Mouse (Mus musculus) lung, embryonic 16.5 days (tissue): ENCODE data around the gene Clec1a. TPM values are rescaled to one million over a fixed set of nuclear protein-coding genes. Genes with fewer than 3 reads are reported as not detected.
"Not testable (repeated sequence)": the region's sequence is repeated elsewhere in the genome, so short reads cannot be mapped to it uniquely, and the experiment has no call there.

Experiments
- ATAC-seq: fragments of 200-750 bp; cut with Nextera tagmentation; 2 replicates; pipeline ENCODE4 v1.8.0; 2017; ENCODE audit warnings: low read depth, mild to moderate bottlenecking, moderate library complexity
- H3K27ac ChIP-seq: fragments of 300-500 bp; sonication (generic); 2 replicates; pipeline ENCODE4 v1.5.1; 2014; ENCODE audit warnings: mild to moderate bottlenecking, control low read depth, low read length
- H3K27me3 ChIP-seq: fragments of 300-500 bp; sonication (generic); 2 replicates; pipeline ENCODE4 v1.6.1; 2014; ENCODE audit warnings: low read depth, low read length, mixed read lengths; ENCODE audit not compliant: control insufficient read depth, insufficient read depth
- H3K36me3 ChIP-seq: fragments of 300-500 bp; sonication (generic); 2 replicates; pipeline ENCODE4 v1.6.1; 2014; ENCODE audit warnings: low read length; ENCODE audit not compliant: control insufficient read depth, insufficient read depth
- H3K4me1 ChIP-seq: fragments of 300-500 bp; sonication (generic); replicated peaks from 2 replicates; pipeline ENCODE4 v1.6.1; 2014; ENCODE audit warnings: low read length, mixed read lengths; ENCODE audit not compliant: control insufficient read depth, insufficient read depth
- H3K4me2 ChIP-seq: fragments of 300-500 bp; sonication (generic); 2 replicates; pipeline ENCODE4 v1.6.1; 2014; ENCODE audit warnings: low read depth, low read length, control low read depth
- H3K4me3 ChIP-seq: fragments of 300-500 bp; sonication (generic); 2 replicates; pipeline ENCODE4 v1.5.1; 2014; ENCODE audit warnings: mild to moderate bottlenecking, low read length, control low read depth
- H3K9ac ChIP-seq: fragments of 300-500 bp; sonication (generic); 2 replicates; pipeline ENCODE4 v1.6.1; 2014; ENCODE audit warnings: low read length, control low read depth
- H3K9me3 ChIP-seq: fragments of 300-500 bp; sonication (generic); 2 replicates; pipeline ENCODE4 v1.6.1; 2016; ENCODE audit warnings: low read length; ENCODE audit not compliant: control insufficient read depth
- WGBS: fragments of 180-500 bp; shearing (Covaris S2); extraction: QIAGEN DNeasy Blood & Tissue Kit; methylation state at CpG from one replicate; pipeline ENCODE4 v1.1.7; 2014; 5-methylcytosine and 5-hydroxymethylcytosine counted together
- polyA plus RNA-seq: library from polyadenylated mRNA; unstranded; fragments of >200 nt; fragmentation: Nextera tagmentation; extraction: Ambion mirVana; gene quantifications from 2 replicates; pipeline ENCODE4 v1.2.1, GENCODE M21; 2015

The Clec1a gene
- 35.9 and 37.0 TPM in 2 replicates for polyA plus RNA-seq

DNA sequence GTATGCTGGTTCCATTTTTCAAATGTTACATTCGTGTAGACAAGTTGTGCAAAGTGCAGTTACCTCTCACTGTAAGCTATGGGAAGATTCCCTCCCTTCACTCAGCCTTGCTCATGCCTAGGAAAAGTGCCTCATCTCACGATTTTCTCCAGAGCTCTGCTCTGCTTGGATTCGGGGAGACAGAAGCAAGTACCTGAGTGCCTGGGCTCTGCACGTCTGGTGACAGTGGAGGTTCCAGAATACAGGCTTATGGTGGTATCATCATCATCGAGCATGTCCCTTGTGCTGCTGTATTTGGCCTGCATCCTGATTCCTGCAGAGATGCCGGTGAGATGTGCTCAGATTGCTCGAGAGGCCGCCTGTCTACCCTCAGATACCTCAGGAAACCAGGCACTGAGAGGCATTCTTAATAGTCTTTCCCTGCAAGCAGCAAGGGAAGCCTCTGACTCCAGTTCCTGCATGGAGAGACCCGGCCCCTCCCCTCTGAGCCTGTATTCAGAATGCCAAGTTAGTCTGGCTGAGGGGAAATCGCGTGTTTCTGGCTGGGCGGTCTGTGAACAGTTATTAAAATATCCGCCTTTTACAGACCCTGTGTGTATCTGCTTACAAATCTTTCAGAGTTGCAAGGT is at the start of gene Clec1a:
Gene Clec1a, minus strand, starts transcription at position 590 of the 629 bp plus-strand sequence.
- Histone ChIP-seq H3K9me3 (no peaks in the 10 kb centered on the region), H3K4me1 (no peaks in the 10 kb centered on the region; the same call in 1 of the 2 replicates), H3K4me3 (peak within 1 kb of the TSS; percentile 38), H3K9ac (peak within 1 kb of the TSS; percentile 44), H3K27me3 (no peaks in the 10 kb centered on the region), H3K27ac (peak within 1 kb of the TSS; percentile 62), H3K4me2 (peak within 1 kb of the TSS; percentile 37), H3K36me3 (no peaks in the 10 kb centered on the region)
- ATAC-seq: peak; percentile 76
- 45% methylated on average over 13 of the region's 13 CpGs for WGBS

DNA sequence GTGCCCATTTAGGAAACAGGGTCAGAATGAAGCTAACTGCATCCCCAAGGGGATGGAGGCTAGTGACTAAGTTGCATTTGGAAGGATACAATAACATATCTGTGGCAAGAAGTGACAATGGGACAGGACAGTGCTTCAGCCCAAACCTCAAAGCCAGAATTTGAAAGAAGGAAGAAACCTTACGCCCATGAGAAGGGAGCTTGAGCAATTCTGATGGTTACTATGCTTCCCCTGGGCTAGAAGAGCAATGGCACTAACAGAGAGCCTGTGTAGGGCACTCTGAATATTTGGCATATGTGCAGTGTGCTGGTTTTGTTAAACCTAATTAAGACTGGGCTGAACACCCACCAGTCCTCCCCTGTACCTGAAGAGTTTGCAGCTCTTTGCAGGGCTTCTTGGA is 47.7 kb upstream of the Clec1a start:
- WGBS: 85% methylated on average over 1 of the region's 1 CpGs
- not testable (repeated sequence) for H3K36me3 ChIP-seq, H3K9ac ChIP-seq, H3K27me3 ChIP-seq, H3K4me3 ChIP-seq, H3K4me2 ChIP-seq, H3K27ac ChIP-seq, H3K4me1 ChIP-seq, ATAC-seq, H3K9me3 ChIP-seq

DNA sequence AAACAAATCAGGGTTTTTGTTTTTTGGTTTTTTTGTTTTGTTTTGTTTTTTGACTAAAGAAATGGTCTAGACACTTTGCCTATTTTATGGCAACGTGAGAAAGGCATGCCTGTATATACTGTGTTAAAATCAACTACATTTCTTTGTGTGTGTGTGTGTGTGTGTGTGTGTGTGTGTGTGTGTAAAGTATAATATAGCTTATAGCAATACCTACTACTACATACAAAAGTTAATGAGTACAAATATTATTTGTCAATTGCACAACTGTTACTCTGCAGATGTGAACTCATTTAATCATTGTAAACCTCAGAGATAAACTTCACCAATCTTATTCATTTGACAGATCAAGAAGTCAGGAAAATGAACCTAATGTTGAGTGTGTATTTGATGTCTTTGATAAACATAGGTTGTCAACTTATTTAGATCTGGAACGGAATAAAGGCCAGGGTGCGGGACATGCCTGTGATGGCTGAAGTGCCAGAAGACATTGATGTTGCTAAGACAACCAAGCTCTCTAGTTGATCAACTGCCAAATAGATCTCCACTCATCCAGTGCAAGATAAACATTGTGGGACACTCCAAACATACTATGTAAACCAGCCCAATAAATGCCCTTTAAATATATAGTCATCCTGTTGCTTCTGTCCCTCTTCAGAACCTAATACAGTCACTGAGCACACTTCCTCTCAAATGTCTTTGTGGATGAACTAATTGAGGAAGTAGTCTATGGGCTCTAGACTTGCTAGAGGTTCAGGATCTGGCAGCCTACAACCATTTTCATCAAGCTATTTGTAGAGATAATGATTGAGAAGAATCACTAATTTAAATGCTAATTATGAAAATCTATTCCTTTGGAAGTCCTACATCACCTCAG is 45.8 kb upstream of the Clec1a start:
- Histone ChIP-seq H3K4me3 (no peak overlapping the region), H3K4me1 (no peaks in the 10 kb centered on the region), H3K36me3 (no peaks in the 10 kb centered on the region), H3K27me3 (no peaks in the 10 kb centered on the region), H3K4me2 (no peak overlapping the region), H3K9me3 (no peaks in the 10 kb centered on the region), H3K27ac (no peak overlapping the region), H3K9ac (no peak overlapping the region)
- 37% methylated on average over 3 of the region's 3 CpGs for WGBS
- ATAC-seq: peak; percentile 43; the same call in 1 of the 2 replicates

DNA sequence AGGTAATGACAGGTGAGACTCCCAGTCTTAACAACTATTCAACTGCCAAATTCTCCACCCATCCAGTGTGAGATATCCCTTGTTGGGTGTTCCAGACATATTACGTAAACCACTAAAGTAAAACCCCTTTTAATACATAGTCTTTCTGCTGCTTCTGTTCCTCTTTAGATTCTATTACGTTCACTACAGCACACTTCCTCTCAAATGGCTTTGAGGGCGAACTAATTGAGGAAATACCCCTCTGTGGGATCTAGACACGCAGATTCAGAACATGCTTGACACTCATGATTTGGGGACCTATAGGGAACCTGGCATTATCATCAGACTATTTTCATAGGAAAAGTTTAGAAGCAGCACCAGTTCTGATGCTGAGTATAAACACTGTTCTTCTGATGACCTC is 43.1 kb upstream of the Clec1a start:
- Histone ChIP-seq H3K4me2 (no peak overlapping the region), H3K4me1 (no peaks in the 10 kb centered on the region), H3K4me3 (no peak overlapping the region), H3K27ac (no peak overlapping the region), H3K36me3 (no peaks in the 10 kb centered on the region), H3K9ac (no peak overlapping the region), H3K27me3 (no peaks in the 10 kb centered on the region), H3K9me3 (no peaks in the 10 kb centered on the region)
- 73% methylated on average over 4 of the region's 4 CpGs for WGBS
- no peak for ATAC-seq

DNA sequence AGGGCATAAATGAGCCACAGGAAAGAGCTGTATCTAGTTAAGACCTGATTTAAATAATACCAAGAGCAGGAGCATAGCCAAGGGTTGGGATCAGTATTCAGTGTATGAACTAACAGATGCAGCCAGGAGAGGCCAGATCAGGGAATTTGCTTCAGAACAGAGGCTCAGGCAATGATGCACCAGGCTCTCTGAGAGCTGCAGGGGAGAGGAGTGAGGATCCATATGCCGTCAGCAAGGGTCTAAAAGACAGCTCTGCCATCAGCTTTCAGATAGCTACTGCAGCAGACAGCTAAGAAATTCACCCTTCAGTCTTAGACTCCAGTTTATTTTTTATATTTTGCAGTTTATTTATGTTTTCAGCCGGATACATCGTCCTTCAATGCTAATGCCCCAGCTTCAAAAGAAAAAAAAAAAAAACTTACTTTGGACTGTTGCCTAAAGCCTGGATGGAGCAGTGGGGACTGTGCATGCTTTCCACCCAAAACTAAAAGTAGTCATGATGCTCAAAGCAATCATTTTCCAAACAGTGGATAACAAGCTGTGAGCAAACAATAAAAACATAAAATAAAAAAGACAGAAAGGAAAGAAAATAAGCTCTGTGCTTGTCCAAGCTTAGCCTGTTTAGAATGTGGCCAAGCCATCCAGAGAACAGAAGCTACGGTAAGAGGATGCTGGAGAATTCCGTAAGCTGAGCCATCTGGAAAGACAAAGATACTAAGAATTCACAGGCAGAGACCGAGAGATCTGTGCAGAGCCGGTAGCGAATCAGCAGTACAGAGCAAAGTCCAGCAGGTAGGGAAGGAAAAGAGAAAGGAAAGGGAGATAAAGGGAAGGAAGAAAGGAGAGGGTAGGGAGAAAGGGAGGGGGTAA is 28.5 kb upstream of the Clec1a start:
- Histone ChIP-seq H3K4me3 (no peak overlapping the region), H3K36me3 (no peaks in the 10 kb centered on the region), H3K4me2 (no peak overlapping the region), H3K9ac (no peak overlapping the region), H3K4me1 (0 out of 2 replicates have a peak, but pooled peaks cover 4% of the 10 kb centered on the region), H3K9me3 (no peaks in the 10 kb centered on the region), H3K27ac (0 out of 2 replicates have a peak overlapping the region, but pooled peaks have one; percentile 43), H3K27me3 (no peaks in the 10 kb centered on the region)
- WGBS: 49% methylated on average over 8 of the region's 8 CpGs
- peak; percentile 71 for ATAC-seq

DNA sequence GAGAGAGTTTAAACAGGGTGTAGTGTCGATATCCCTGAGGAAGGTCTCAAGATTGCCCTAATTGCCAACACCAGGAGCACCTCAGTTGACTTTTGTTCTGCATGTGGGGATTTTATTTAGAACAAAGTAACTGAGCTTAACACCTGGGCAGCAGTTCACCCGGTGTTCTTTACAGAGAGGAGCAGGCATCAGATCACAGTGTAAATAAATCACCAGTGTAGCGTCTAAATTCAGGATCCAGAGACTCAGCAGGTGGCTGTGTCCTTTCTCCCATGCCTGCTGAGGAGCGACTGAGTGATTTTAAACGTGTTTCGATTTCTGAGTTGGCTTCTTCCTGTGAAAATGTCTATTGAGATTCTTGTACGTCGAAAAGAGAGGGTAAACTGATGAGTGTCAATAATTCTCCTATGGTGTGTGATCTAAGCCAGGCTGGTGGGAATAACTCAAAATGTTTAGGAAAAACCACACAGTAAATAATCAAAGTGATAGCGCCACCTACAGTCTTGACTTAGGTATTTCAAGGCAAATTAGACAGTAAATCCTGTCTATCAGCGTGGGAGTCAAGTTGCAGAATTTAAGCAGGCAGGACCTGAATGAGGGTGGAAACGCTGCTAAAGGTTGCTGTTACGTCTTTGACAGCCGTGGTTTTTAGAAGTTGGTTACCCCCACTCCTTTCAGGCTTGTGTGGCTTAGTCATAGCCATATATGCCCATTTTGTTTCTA is 24.8 kb upstream of the Clec1a start:
- Histone ChIP-seq H3K4me2 (no peak overlapping the region), H3K27me3 (no peaks in the 10 kb centered on the region), H3K27ac (no peak overlapping the region), H3K4me1 (0 out of 2 replicates have a peak, but pooled peaks cover 4% of the 10 kb centered on the region), H3K36me3 (no peaks in the 10 kb centered on the region), H3K4me3 (no peak overlapping the region), H3K9me3 (no peaks in the 10 kb centered on the region), H3K9ac (no peak overlapping the region)
- ATAC-seq: no peak
- 26% methylated on average over 13 of the region's 13 CpGs for WGBS

DNA sequence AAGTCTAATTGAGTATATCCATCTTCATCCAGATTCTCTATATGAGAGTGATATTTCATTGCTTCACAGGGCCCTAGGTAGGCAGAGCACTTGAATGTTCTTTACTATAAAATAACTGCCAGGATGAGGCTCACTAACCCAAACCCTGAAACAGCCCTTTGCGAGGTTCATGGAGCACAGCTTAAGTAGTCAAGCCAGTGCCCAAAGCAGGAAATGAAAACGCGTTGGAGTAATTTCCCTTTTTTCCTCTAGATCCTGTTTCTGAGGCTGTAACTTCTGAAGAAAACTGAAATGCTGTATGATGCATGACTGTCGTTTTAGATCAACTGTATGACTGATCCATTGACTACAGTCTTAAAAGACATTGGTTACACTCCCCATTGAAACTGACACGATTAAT is 20.8 kb upstream of the Clec1a start:
- Histone ChIP-seq H3K4me3 (no peak overlapping the region), H3K9me3 (no peaks in the 10 kb centered on the region), H3K27me3 (no peaks in the 10 kb centered on the region), H3K36me3 (no peaks in the 10 kb centered on the region), H3K27ac (no peak overlapping the region), H3K9ac (no peak overlapping the region), H3K4me2 (no peak overlapping the region), H3K4me1 (no peaks in the 10 kb centered on the region)
- no peak for ATAC-seq
- WGBS: 65% methylated on average over 5 of the region's 5 CpGs

DNA sequence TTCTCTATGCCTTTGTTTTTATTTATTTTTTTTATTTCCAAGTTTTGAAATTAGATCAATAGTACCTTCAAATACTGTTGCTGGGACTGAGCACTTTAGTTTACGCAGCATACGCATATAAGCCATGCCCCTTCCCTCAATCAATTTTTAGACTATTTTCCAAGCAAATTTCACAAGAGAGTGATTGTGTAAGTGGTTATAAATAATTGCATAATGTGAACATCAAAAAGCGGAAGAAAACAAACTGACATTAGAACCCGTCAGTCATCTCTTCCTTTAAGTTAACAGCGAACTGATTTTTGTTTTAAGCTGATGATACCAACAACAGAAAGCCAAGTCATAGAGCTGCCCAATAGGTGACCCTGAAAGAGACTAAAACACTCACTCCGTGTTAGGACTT is 19.6 kb upstream of the Clec1a start:
- H3K4me3 ChIP-seq: no peak overlapping the region
- no peaks in the 10 kb centered on the region for H3K4me1 ChIP-seq
- H3K27ac ChIP-seq: no peak overlapping the region
- H3K27me3 ChIP-seq: no peaks in the 10 kb centered on the region
- H3K9ac ChIP-seq: no peak overlapping the region
- H3K9me3 ChIP-seq: no peaks in the 10 kb centered on the region
- no peak overlapping the region for H3K4me2 ChIP-seq
- ATAC-seq: no peak
- 77% methylated on average over 6 of the region's 6 CpGs for WGBS
- no peaks in the 10 kb centered on the region for H3K36me3 ChIP-seq
